Mouse (Mus musculus): ENCODE measurements around the gene Arl5c.

The Arl5c gene

GRCm38 (mm10) chr11:97985727-97986677 is 10.0 kb downstream of the Arl5c start, which contains the start of gene Plxdc1:
Plxdc1 (minus strand) TSS chr11:97986444.
- Histone ChIP-seq H3K36me3 (ENCODE audit: insufficient read depth, low read length) (no peaks in the 10 kb centered on the region), H3K27me3 (ENCODE audit: insufficient read depth, low read length) (no peaks in the 10 kb centered on the region; the same call in 1 of the 2 replicates), H3K4me1 (replicated peaks; ENCODE audit: low read depth, low read length) (peaks cover 71% of the 10 kb centered on the region), H3K9me3 (ENCODE audit: low read length) (no peaks in the 10 kb centered on the region), H3K4me3 (replicated peaks; ENCODE audit: low read length) (peak within 1 kb of the TSS; percentile 99)
- TF ChIP-seq CTCF (conservative IDR thresholded peaks at IDR 0.05; ENCODE audit: low read length) (no peak), POU5F1 (IDR thresholded peaks at IDR 0.05; ENCODE audit: borderline replicate concordance, low read length) (no peak), NANOG (IDR thresholded peaks at IDR 0.05; ENCODE audit: borderline replicate concordance, low read length) (no peak)

- H3K27me3 ChIP-seq (ENCODE audit: insufficient read depth, low read length): no peaks in the 10 kb centered on the region; the same call in 1 of the 2 replicates
- H3K4me3 ChIP-seq (replicated peaks; ENCODE audit: low read length): peak overlapping the region; percentile 99
- no peaks in the 10 kb centered on the region for H3K36me3 ChIP-seq (ENCODE audit: insufficient read depth, low read length)
- TF ChIP-seq NANOG (IDR thresholded peaks at IDR 0.05; ENCODE audit: borderline replicate concordance, low read length): no peak
- TF ChIP-seq CTCF (conservative IDR thresholded peaks at IDR 0.05; ENCODE audit: low read length): peak; percentile 11; the same call in 1 of the 2 replicates
- TF ChIP-seq POU5F1 (IDR thresholded peaks at IDR 0.05; ENCODE audit: borderline replicate concordance, low read length): no peak
- H3K4me1 ChIP-seq (replicated peaks; ENCODE audit: low read depth, low read length): peaks cover 74% of the 10 kb centered on the region
- H3K9me3 ChIP-seq (ENCODE audit: low read length): no peaks in the 10 kb centered on the region
Observed at GRCm38 (mm10) chr11:97983983-97984382, 12.0 kb downstream of the Arl5c start.

GRCm38 (mm10) chr11:97983506-97983905 is 12.5 kb downstream of the Arl5c start:
- Histone ChIP-seq H3K9me3 (ENCODE audit: low read length) (no peaks in the 10 kb centered on the region), H3K36me3 (ENCODE audit: insufficient read depth, low read length) (peaks cover 2% of the 10 kb centered on the region; the same call in 1 of the 2 replicates), H3K27me3 (ENCODE audit: insufficient read depth, low read length) (no peaks in the 10 kb centered on the region; the same call in 1 of the 2 replicates), H3K4me1 (replicated peaks; ENCODE audit: low read depth, low read length) (peaks cover 78% of the 10 kb centered on the region), H3K4me3 (replicated peaks; ENCODE audit: low read length) (peak overlapping the region; percentile 37; the same call in 1 of the 2 replicates)
- TF ChIP-seq CTCF (conservative IDR thresholded peaks at IDR 0.05; ENCODE audit: low read length) (no peak), NANOG (IDR thresholded peaks at IDR 0.05; ENCODE audit: borderline replicate concordance, low read length) (no peak), POU5F1 (IDR thresholded peaks at IDR 0.05; ENCODE audit: borderline replicate concordance, low read length) (no peak)

DNA sequence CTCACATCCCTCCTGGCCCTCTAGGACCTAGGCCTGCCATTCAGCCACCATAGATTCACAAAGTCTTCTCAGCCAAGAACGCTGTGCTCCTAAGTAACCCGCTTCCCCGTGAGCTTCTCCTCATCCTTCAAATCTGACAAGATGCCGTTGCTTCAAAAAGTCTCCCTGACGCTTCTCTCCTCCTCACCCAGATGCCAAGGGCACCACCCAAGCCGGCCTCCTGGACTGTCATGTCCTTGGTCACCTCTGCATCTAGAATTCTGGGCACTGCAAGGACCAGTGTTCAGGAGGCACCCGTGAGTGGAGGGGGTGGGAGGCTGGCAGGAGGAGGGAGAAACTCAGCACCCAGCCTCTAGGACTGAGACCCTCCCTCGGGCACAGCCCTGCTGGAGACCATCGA is 13.3 kb downstream of the Arl5c start:
- TF ChIP-seq POU5F1 (IDR thresholded peaks at IDR 0.05; ENCODE audit: borderline replicate concordance, low read length) (no peak), CTCF (conservative IDR thresholded peaks at IDR 0.05; ENCODE audit: low read length) (no peak), NANOG (IDR thresholded peaks at IDR 0.05; ENCODE audit: borderline replicate concordance, low read length) (no peak)
- Histone ChIP-seq H3K36me3 (ENCODE audit: insufficient read depth, low read length) (peaks cover 9% of the 10 kb centered on the region), H3K4me1 (replicated peaks; ENCODE audit: low read depth, low read length) (peaks cover 86% of the 10 kb centered on the region), H3K27me3 (ENCODE audit: insufficient read depth, low read length) (no peaks in the 10 kb centered on the region; the same call in 1 of the 2 replicates), H3K4me3 (replicated peaks; ENCODE audit: low read length) (peak overlapping the region; percentile 37; the same call in 1 of the 2 replicates), H3K9me3 (ENCODE audit: low read length) (no peaks in the 10 kb centered on the region)

GRCm38 (mm10) chr11:97980531-97980966 is 15.4 kb downstream of the Arl5c start:
- H3K36me3 ChIP-seq (ENCODE audit: insufficient read depth, low read length): peaks cover 21% of the 10 kb centered on the region
- peaks cover 96% of the 10 kb centered on the region for H3K4me1 ChIP-seq (replicated peaks; ENCODE audit: low read depth, low read length)
- no peaks in the 10 kb centered on the region for H3K9me3 ChIP-seq (ENCODE audit: low read length)
- H3K4me3 ChIP-seq (replicated peaks; ENCODE audit: low read length): peak overlapping the region; percentile 53
- no peaks in the 10 kb centered on the region; the same call in 1 of the 2 replicates for H3K27me3 ChIP-seq (ENCODE audit: insufficient read depth, low read length)
- no peak for TF ChIP-seq POU5F1 (IDR thresholded peaks at IDR 0.05; ENCODE audit: borderline replicate concordance, low read length)
- no peak for TF ChIP-seq NANOG (IDR thresholded peaks at IDR 0.05; ENCODE audit: borderline replicate concordance, low read length)
- no peak for TF ChIP-seq CTCF (conservative IDR thresholded peaks at IDR 0.05; ENCODE audit: low read length)

- H3K36me3 ChIP-seq (ENCODE audit: insufficient read depth, low read length): peaks cover 26% of the 10 kb centered on the region
- no peak for TF ChIP-seq CTCF (conservative IDR thresholded peaks at IDR 0.05; ENCODE audit: low read length)
- TF ChIP-seq POU5F1 (IDR thresholded peaks at IDR 0.05; ENCODE audit: borderline replicate concordance, low read length): no peak
- no peaks in the 10 kb centered on the region for H3K9me3 ChIP-seq (ENCODE audit: low read length)
- H3K4me1 ChIP-seq (replicated peaks; ENCODE audit: low read depth, low read length): peaks cover 92% of the 10 kb centered on the region
- H3K4me3 ChIP-seq (replicated peaks; ENCODE audit: low read length): peak overlapping the region; percentile 53
- H3K27me3 ChIP-seq (ENCODE audit: insufficient read depth, low read length): no peaks in the 10 kb centered on the region
Observed at GRCm38 (mm10) chr11:97979824-97980495, 16.0 kb downstream of the Arl5c start.

GRCm38 (mm10) chr11:97978392-97978791 is 17.6 kb downstream of the Arl5c start:
- H3K4me1 ChIP-seq (replicated peaks; ENCODE audit: low read depth, low read length): peaks cover 77% of the 10 kb centered on the region
- no peak for TF ChIP-seq POU5F1 (IDR thresholded peaks at IDR 0.05; ENCODE audit: borderline replicate concordance, low read length)
- TF ChIP-seq CTCF (conservative IDR thresholded peaks at IDR 0.05; ENCODE audit: low read length): no peak
- no peak for TF ChIP-seq NANOG (IDR thresholded peaks at IDR 0.05; ENCODE audit: borderline replicate concordance, low read length)
- H3K9me3 ChIP-seq (ENCODE audit: low read length): no peaks in the 10 kb centered on the region
- H3K36me3 ChIP-seq (ENCODE audit: insufficient read depth, low read length): peaks cover 42% of the 10 kb centered on the region
- H3K27me3 ChIP-seq (ENCODE audit: insufficient read depth, low read length): no peaks in the 10 kb centered on the region
- 0 out of 2 replicates have a peak overlapping the region, but pooled peaks have one; percentile 30 for H3K4me3 ChIP-seq (replicated peaks; ENCODE audit: low read length)

DNA sequence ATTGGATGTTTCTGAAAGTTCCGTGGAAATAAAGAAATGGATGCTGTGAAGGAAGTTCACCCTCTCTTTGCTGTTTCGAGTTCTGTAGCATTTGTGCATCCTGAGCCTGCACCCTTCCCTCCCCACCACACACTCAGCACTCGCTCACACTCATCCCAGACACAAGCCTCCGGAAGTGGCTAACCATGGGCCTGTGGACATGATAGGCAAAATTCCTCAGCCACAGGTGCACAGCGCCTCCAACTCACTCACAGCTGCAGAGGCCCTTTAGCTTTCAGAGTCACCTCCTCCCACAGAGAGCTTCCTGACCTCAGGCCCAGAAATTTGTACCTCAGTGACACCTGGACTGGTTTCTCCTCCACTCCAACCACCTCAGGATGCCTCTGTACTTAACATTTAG is 18.2 kb downstream of the Arl5c start:
- no peaks in the 10 kb centered on the region for H3K9me3 ChIP-seq (ENCODE audit: low read length)
- H3K4me3 ChIP-seq (replicated peaks; ENCODE audit: low read length): peak overlapping the region; percentile 30
- peaks cover 47% of the 10 kb centered on the region for H3K36me3 ChIP-seq (ENCODE audit: insufficient read depth, low read length)
- H3K4me1 ChIP-seq (replicated peaks; ENCODE audit: low read depth, low read length): peaks cover 72% of the 10 kb centered on the region
- no peak for TF ChIP-seq NANOG (IDR thresholded peaks at IDR 0.05; ENCODE audit: borderline replicate concordance, low read length)
- no peak for TF ChIP-seq CTCF (conservative IDR thresholded peaks at IDR 0.05; ENCODE audit: low read length)
- TF ChIP-seq POU5F1 (IDR thresholded peaks at IDR 0.05; ENCODE audit: borderline replicate concordance, low read length): no peak
- H3K27me3 ChIP-seq (ENCODE audit: insufficient read depth, low read length): no peaks in the 10 kb centered on the region
